Mouse (Mus musculus) layer of hippocampus, adult 18-20 months (tissue): ENCODE measurements around the gene Jarid2. TPM values are rescaled to one million over a fixed set of nuclear protein-coding genes. Genes with fewer than 3 reads are reported as not detected.
A peak's percentile ranks its signal among the peaks of the same experiment; 100 is the strongest.

ENCODE experiments used
- DNase-seq, 2 experiments: peaks; one replicate each; pipeline ENCODE4 v3.0.0; 2022; ENCODE audit warnings: low spot score in 2 of 2
- total RNA-seq, 2 experiments: library from RNA; stranded (reverse); gene quantifications; 2 replicates each; pipeline ENCODE4 v1.2.3; 2021

Gene Jarid2
- total RNA-seq, 2 experiments from 2014 or later = 26.1 to 29.3 TPM

DNA sequence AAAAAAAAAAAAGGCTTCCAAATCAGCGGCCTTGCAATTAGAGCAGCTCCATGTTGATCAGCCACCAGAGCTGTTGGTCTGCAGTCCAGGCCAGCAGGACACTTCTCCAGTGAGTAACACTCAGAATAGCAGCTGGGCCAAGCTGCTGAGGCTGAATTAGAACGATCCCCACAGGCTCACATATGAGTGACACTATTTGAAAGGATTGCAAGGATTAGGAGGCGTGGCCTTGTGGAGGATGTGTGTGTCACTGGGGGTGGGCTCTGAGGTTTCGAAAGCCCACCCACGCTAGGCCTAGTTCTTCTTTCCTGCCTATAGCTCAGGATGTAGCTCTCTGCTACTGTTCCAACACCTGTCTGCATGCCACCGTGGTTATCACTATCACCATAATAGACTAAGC is 226.5 kb downstream of the Jarid2 start:
- no peak for DNase-seq

DNA sequence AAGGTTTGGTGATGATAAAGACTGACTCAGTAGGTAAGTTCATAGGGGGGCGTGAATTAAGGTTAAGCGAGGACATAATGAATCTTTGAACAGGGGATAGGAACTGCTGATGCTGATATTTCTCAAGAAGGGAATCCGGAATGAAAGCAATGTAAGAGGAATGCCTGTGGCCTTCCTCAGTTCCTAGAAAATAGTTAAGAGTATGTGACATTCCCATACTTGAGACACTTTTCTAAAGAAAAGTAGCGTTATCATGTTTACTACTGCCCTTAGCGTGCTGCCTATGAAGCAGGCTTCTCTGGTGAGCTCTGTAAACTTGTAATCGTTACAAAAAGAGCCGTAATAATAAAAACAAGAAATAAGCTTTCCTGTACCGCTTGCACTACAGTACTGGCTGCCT is 227.8 kb downstream of the Jarid2 start:
- no peak for DNase-seq

DNA sequence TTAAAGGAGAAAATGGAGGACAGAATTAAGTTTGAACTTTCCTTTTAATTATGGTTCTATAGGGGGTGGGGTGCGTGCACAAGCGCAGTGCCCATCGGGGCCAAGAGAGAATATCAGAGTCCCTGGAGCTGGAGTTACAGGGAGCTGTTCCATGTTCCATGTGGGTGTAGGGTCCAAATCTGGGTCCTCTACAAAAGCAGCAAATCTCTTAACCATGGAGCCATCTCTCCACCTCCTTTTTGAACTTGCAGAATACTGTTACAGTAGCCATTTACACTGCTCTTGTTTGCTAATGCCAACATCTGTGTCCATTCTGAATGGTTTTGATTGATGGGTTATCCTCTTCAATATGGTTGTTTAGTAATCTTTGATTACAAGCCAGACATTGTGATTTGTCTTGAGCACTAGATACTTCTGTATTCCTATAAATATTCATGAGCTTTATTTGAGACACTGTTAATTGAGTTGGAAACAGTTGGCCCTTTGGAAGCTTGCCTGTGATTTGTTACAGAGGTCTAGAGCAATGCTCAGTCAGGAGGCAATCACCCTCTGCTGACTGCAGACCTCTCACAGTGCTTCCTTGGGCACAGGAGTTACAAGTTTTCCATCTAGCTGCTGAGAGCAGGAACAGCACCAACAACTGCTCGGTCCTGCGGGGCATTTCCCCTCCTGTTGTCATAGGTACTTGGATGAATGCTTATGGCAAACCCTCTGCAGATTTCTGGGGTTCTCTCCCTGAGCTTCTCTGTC is 231.4 kb downstream of the Jarid2 start:
- DNase-seq = peak in 1 of 2 experiments; percentile 60
